15 mouse cellular contexts compared by ENCODE assay signal in the genomic region with DNA sequence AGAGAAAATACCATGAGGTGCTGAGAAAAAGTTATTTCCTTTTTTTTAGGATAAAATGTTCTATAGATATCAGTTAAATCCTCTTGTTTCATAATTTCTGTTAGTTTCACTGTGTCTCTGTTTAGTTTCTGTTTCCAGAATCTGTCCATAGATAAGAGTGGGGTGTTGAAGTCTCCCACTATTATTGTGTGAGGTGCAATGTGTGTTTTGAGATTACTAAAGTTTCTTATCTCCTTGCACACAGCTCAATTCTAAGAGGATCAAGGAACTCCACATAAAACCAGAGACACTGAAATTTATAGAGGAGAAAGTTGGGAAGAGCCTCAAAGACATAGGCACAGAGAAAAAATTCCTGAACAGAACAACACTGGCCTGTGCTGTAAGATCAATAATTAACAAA. TPM values are rescaled to one million over a fixed set of nuclear protein-coding genes. Genes with fewer than 3 reads are reported as not detected.
A peak's percentile ranks its signal among the peaks of the same experiment; 100 is the strongest.
DNase-seq lines count a peak whose midpoint lies in the region; ATAC-seq and TF ChIP-seq lines count a peak whose summit lies in the region.
"Not testable (repeated sequence)": the region's sequence is repeated elsewhere in the genome, so short reads cannot be mapped to it uniquely, and the experiment has no call there.
"Had no signal": no experiment of that assay in that cellular context is flagged by ENCODE, and none has a peak within 500 bp of the region (broad histone marks: within the 10 kb centered on the region; RNA-seq: fewer than 3 reads in every experiment).

No protein-coding gene starts in this region.

- not testable (repeated sequence) for TF ChIP-seq CTCF in MEL (IDR thresholded peaks at IDR 0.05 in 2 of 3, conservative IDR thresholded peaks at IDR 0.05 in 1 of 3; ENCODE audit: control insufficient read depth in 1 of 3, insufficient read depth in 1 of 3, low read depth in 2 of 3, low read length in 3 of 3, poor library complexity in 1 of 3, severe bottlenecking in 1 of 3); liver, embryonic 14.5 days (IDR thresholded peaks at IDR 0.05; ENCODE audit: low read depth)

- not testable (repeated sequence) for H3K27ac ChIP-seq in MEL (ENCODE audit: control insufficient read depth, low read depth, low read length); liver, embryonic 14.5 days

- not testable (repeated sequence) for H3K27me3 ChIP-seq in MEL (ENCODE audit: control insufficient read depth in 1 of 2, insufficient read depth in 2 of 2, low read length in 2 of 2); liver, embryonic 14.5 days (ENCODE audit: control insufficient read depth, insufficient read depth, low read length)

- H3K4me2 ChIP-seq in liver, embryonic 14.5 days (ENCODE audit: low read depth) = not testable (repeated sequence)

- H3K4me1 ChIP-seq in MEL (ENCODE audit: control insufficient read depth in 1 of 2, insufficient read depth in 2 of 2, low read length in 2 of 2); liver, embryonic 14.5 days (replicated peaks; ENCODE audit: control insufficient read depth in 2 of 2, insufficient read depth in 2 of 2, low read length in 1 of 2): not testable (repeated sequence)

- DNase-seq in MEL (ENCODE audit: low read depth, low spot score) = peak; percentile 58
- peak; percentile 7 for DNase-seq in MEL-GATA-1-ER (ENCODE audit: extremely low read depth, low read depth)
- not testable (repeated sequence) for DNase-seq in liver, embryonic 14.5 days (ENCODE audit: low read depth in 3 of 3, low spot score in 3 of 3)

- H3K9me3 ChIP-seq in MEL (replicated peaks; ENCODE audit: insufficient read depth, low read length); liver, embryonic 14.5 days (ENCODE audit: control insufficient read depth, low read length): not testable (repeated sequence)

- H3K4me3 ChIP-seq in MEL (ENCODE audit: control insufficient read depth in 1 of 2, insufficient read depth in 1 of 2, low read depth in 2 of 2, low read length in 2 of 2); liver, embryonic 14.5 days (ENCODE audit: insufficient read depth in 1 of 2, low read depth in 2 of 2, low read length in 2 of 2): not testable (repeated sequence)

- peaks cover 0 to 11% of the 10 kb centered on the region in 2 experiments; a peak in 2 of 4 replicates for H3K36me3 ChIP-seq in MEL (ENCODE audit: control insufficient read depth in 1 of 2, insufficient read depth in 2 of 2, low read length in 2 of 2)
- not testable (repeated sequence) for H3K36me3 ChIP-seq in liver, embryonic 14.5 days (replicated peaks; ENCODE audit: control insufficient read depth, insufficient read depth, low read depth)

- not testable (repeated sequence) for TF ChIP-seq RAD21 in MEL (IDR thresholded peaks at IDR 0.05; ENCODE audit: low read depth, low read length)

- TF ChIP-seq POLR2A in MEL (IDR thresholded peaks at IDR 0.05; ENCODE audit: control insufficient read depth in 1 of 2, insufficient read depth in 1 of 2, low read depth in 1 of 2, low read length in 2 of 2, poor library complexity in 1 of 2) = not testable (repeated sequence)

- TF ChIP-seq EP300 in MEL (IDR thresholded peaks at IDR 0.05; ENCODE audit: low read depth in 1 of 2, low read length in 2 of 2) = peak; percentile 82 to 90
- TF ChIP-seq EP300 in liver, embryonic 14.5 days (IDR thresholded peaks at IDR 0.05; ENCODE audit: low read depth) = 0 out of 2 replicates have a peak, but pooled peaks have one; percentile 6

- H3K9ac ChIP-seq in MEL (ENCODE audit: control insufficient read depth, low read depth, low read length, poor library complexity, severe bottlenecking); liver, embryonic 14.5 days (replicated peaks): not testable (repeated sequence)

- ATAC-seq in liver, embryonic 14.5 days (ENCODE audit: insufficient read depth) = not testable (repeated sequence)

- H3K79me2 ChIP-seq in MEL (ENCODE audit: control insufficient read depth, insufficient read depth, low read length, poor library complexity) = not testable (repeated sequence)

TF ChIP-seq in MEL, 35 proteins besides CTCF, POLR2A, EP300 and RAD21:
- TF ChIP-seq SIN3A (IDR thresholded peaks at IDR 0.05; ENCODE audit: low read length) = 0 out of 2 replicates have a peak, but pooled peaks have one; percentile 36
- 0 out of 2 replicates have a peak, but pooled peaks have one; percentile 26 for TF ChIP-seq RCOR1 (IDR thresholded peaks at IDR 0.05; ENCODE audit: low read depth, low read length)
- peak; percentile 55; the same call in 1 of the 2 replicates for TF ChIP-seq MYB (IDR thresholded peaks at IDR 0.05; ENCODE audit: low read depth, low read length)
- TF ChIP-seq TCF12 (IDR thresholded peaks at IDR 0.05; ENCODE audit: low read depth, low read length) = peak; percentile 91
- TF ChIP-seq TAL1 (IDR thresholded peaks at IDR 0.05; ENCODE audit: low read length) = peak; percentile 64
- TF ChIP-seq ETS1 (IDR thresholded peaks at IDR 0.05; ENCODE audit: low read depth, low read length) = peak; percentile 72
- TF ChIP-seq GATA1 (IDR thresholded peaks at IDR 0.05; ENCODE audit: low read depth, low read length) = peak; percentile 87

RNA-seq across cellular contexts. Expression of a gene that starts 39.3 kb away (rescaled TPM):
- not detected in 2 replicates for total RNA-seq in MEL (2012; rRNA removed)
- polyA plus RNA-seq in MEL (2012; ENCODE audit: insufficient read depth in 1 of 2, insufficient read length in 2 of 2, low read depth in 1 of 2, low replicate concordance in 2 of 2, missing spikeins in 1 of 2) = not detected
- 0.03 TPM in 1 of 2 replicates, not detected in the other for polyA plus RNA-seq in liver, embryonic 14.5 days (2012; rRNA removed)
- polyA plus RNA-seq in liver, embryonic 14.5 days (2014; fragmentation: Nextera tagmentation; extraction: Ambion mirVana) = not detected in 2 replicates
- total RNA-seq: adrenal gland, adult 18-20 months; adrenal gland, adult 2 months; adrenal gland, postnatal 10 days; adrenal gland, postnatal 14 days; adrenal gland, postnatal 25 days; adrenal gland, postnatal 36 days; CH12.LX had no signal
- polyA plus RNA-seq: activated CD4-positive, CD25-positive, alpha-beta regulatory T cell, adult 4 months; C2C12; CD4-positive, CD25-positive, alpha-beta regulatory T cell, adult 4 months; G1E; Patski had no signal
